Mouse (Mus musculus): ENCODE results near the gene Ubr7. TPM values are rescaled to one million over a fixed set of nuclear protein-coding genes. Genes with fewer than 3 reads are reported as not detected.

The Ubr7 gene
- polyA plus RNA-seq, 1 experiment from 2014 or later = 16.3 TPM

DNA sequence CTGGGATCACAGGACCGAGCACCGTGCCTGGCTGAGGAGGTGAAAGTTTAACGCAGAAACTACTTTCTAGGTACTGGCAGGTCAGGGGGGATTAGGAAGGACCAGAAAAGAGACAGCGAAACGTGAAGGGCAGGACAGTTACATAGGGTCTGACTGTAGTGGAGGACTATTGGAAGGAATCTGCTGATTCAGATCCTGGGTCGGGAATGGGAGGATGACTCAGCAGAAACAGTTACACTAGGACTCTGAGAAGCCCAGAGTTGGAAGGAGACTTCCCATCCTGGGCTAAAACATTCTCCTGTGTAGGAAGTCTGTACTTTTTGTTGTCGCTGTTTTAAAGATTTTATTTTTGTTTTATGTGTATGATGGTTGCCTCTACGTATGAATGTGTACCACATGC is 13.8 kb downstream of the Ubr7 start:
- WGBS = 97% methylated on average over 8 of the region's 8 CpGs
- Histone ChIP-seq H3K9ac (ENCODE audit: low read depth, low read length) (no peak overlapping the region), H3K4me2 (replicated peaks; ENCODE audit: low read depth) (no peak overlapping the region), H3K4me3 (ENCODE audit: low read depth, low read length) (no peak overlapping the region), H3K27me3 (replicated peaks; ENCODE audit: control insufficient read depth, insufficient read depth, low read length) (no peaks in the 10 kb centered on the region), H3K4me1 (replicated peaks; ENCODE audit: control insufficient read depth, insufficient read depth, low read length) (no peaks in the 10 kb centered on the region), H3K36me3 (ENCODE audit: control insufficient read depth, insufficient read depth) (peaks cover 82% of the 10 kb centered on the region), H3K27ac (ENCODE audit: low read depth, low read length) (peak overlapping the region; percentile 41; the same call in 1 of the 2 replicates), H3K9me3 (ENCODE audit: control insufficient read depth) (no peaks in the 10 kb centered on the region)
- TF ChIP-seq CTCF (IDR thresholded peaks at IDR 0.05; ENCODE audit: low read depth) = no peak
- ATAC-seq = no peak

DNA sequence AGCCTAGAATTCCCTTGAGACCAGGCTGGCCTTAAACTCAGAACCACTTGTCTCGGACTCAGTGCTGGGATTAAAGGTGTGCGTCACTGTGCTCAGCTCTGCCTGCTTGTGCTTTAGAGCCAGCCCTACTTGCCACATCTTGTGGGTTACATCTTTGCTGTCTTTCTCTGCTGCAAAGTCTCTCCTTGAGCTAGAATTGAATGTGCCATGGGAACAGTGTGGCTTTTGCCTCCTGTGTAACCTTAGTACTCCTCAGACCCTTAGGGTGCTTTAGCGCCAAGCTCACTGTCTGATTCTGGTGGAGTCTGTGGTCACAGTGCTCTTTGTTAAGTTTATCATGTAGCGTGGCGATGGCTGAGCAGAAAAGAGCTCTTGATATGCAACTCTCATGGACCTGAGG is 14.9 kb downstream of the Ubr7 start:
- Histone ChIP-seq H3K4me2 (replicated peaks; ENCODE audit: low read depth) (no peak overlapping the region), H3K4me3 (ENCODE audit: low read depth, low read length) (no peak overlapping the region), H3K27me3 (replicated peaks; ENCODE audit: control insufficient read depth, insufficient read depth, low read length) (no peaks in the 10 kb centered on the region), H3K9ac (ENCODE audit: low read depth, low read length) (no peak overlapping the region), H3K9me3 (ENCODE audit: control insufficient read depth) (no peaks in the 10 kb centered on the region), H3K4me1 (replicated peaks; ENCODE audit: control insufficient read depth, insufficient read depth, low read length) (no peaks in the 10 kb centered on the region), H3K27ac (ENCODE audit: low read depth, low read length) (no peak overlapping the region), H3K36me3 (ENCODE audit: control insufficient read depth, insufficient read depth) (peaks cover 80% of the 10 kb centered on the region)
- TF ChIP-seq CTCF (IDR thresholded peaks at IDR 0.05; ENCODE audit: low read depth) = no peak
- ATAC-seq = no peak
- 92% methylated on average over 5 of the region's 5 CpGs for WGBS

DNA sequence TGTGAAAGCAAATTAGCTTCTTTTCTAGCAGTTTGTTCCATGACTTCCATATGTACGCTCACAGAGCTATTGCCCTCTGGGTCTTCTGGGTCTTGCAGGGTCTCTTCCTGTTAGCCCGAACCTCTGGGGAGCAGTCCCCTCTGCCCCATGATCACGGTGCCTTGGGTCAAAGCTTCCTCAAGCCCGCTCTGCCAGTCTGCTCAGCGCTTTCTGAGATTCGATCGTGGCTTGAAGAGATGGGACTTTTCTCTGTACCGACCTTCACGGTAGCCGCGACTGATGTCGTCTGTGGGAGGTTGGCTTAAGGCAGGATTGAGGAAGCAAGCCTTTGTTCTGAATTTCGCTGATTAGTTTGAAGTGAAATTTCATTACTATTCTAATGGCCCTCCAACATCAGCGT is 18.3 kb downstream of the Ubr7 start:
- H3K36me3 ChIP-seq (ENCODE audit: control insufficient read depth, insufficient read depth) = peaks cover 59% of the 10 kb centered on the region
- no peaks in the 10 kb centered on the region for H3K4me1 ChIP-seq (replicated peaks; ENCODE audit: control insufficient read depth, insufficient read depth, low read length)
- H3K9me3 ChIP-seq (ENCODE audit: control insufficient read depth) = no peaks in the 10 kb centered on the region
- no peak overlapping the region for H3K4me3 ChIP-seq (ENCODE audit: low read depth, low read length)
- 94% methylated on average over 14 of the region's 14 CpGs for WGBS
- H3K27ac ChIP-seq (ENCODE audit: low read depth, low read length) = no peak overlapping the region
- no peak overlapping the region for H3K4me2 ChIP-seq (replicated peaks; ENCODE audit: low read depth)
- TF ChIP-seq CTCF (IDR thresholded peaks at IDR 0.05; ENCODE audit: low read depth) = no peak
- ATAC-seq = no peak
- H3K27me3 ChIP-seq (replicated peaks; ENCODE audit: control insufficient read depth, insufficient read depth, low read length) = no peaks in the 10 kb centered on the region
- no peak overlapping the region for H3K9ac ChIP-seq (ENCODE audit: low read depth, low read length)

DNA sequence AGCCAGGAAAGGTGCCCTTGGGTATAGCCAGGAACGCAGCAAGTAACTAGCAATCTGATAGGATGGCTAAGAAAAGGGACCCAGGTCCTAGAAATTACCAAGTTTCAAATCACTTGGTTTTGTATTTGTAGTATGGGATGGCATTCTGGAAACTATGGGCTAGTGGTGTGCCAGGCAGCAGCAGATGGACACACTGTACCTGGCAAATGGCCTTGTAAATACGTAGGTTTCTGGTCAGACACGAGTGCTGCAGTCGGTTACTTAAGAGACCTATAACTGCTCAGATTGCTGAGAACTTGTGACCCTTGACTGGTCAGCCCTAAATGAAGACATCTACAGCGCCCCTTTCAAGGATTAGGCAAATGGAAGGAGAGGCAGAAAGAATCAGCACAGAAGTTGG is 20.4 kb downstream of the Ubr7 start:
- Histone ChIP-seq H3K4me3 (ENCODE audit: low read depth, low read length) (no peak overlapping the region), H3K9ac (ENCODE audit: low read depth, low read length) (no peak overlapping the region), H3K27me3 (replicated peaks; ENCODE audit: control insufficient read depth, insufficient read depth, low read length) (no peaks in the 10 kb centered on the region), H3K9me3 (ENCODE audit: control insufficient read depth) (no peaks in the 10 kb centered on the region), H3K4me2 (replicated peaks; ENCODE audit: low read depth) (no peak overlapping the region), H3K27ac (ENCODE audit: low read depth, low read length) (no peak overlapping the region), H3K36me3 (ENCODE audit: control insufficient read depth, insufficient read depth) (peaks cover 42% of the 10 kb centered on the region), H3K4me1 (replicated peaks; ENCODE audit: control insufficient read depth, insufficient read depth, low read length) (no peaks in the 10 kb centered on the region)
- WGBS = 81% methylated on average over 5 of the region's 5 CpGs
- no peak for TF ChIP-seq CTCF (IDR thresholded peaks at IDR 0.05; ENCODE audit: low read depth)
- no peak for ATAC-seq

DNA sequence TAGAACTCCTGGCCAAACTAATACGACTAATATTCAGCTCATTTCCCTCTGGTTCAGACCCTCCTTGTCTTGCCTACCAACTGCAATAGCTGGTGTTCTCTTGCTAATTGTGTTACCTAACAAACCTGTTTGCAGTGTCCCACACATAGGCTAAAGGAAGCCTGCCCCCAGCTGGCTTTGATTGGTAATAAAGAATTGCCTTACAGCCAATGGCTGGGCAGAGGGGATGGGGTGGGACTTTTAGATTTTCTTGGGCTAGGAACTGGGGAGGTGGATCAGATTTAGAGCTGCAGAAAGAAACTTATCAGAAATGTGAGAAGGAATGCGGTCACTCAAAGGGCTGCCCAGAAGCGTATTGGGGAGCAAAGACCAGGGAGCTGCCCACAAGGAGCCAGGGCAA is 21.7 kb downstream of the Ubr7 start:
- 52% methylated on average over 3 of the region's 3 CpGs for WGBS
- Histone ChIP-seq H3K9ac (ENCODE audit: low read depth, low read length) (no peak overlapping the region), H3K27me3 (replicated peaks; ENCODE audit: control insufficient read depth, insufficient read depth, low read length) (no peaks in the 10 kb centered on the region), H3K9me3 (ENCODE audit: control insufficient read depth) (no peaks in the 10 kb centered on the region), H3K27ac (ENCODE audit: low read depth, low read length) (no peak overlapping the region), H3K4me3 (ENCODE audit: low read depth, low read length) (no peak overlapping the region), H3K36me3 (ENCODE audit: control insufficient read depth, insufficient read depth) (peaks cover 42% of the 10 kb centered on the region), H3K4me2 (replicated peaks; ENCODE audit: low read depth) (no peak overlapping the region), H3K4me1 (replicated peaks; ENCODE audit: control insufficient read depth, insufficient read depth, low read length) (no peaks in the 10 kb centered on the region)
- TF ChIP-seq CTCF (IDR thresholded peaks at IDR 0.05; ENCODE audit: low read depth) = peak; percentile 53
- peak; percentile 56; the same call in 1 of the 2 replicates for ATAC-seq

DNA sequence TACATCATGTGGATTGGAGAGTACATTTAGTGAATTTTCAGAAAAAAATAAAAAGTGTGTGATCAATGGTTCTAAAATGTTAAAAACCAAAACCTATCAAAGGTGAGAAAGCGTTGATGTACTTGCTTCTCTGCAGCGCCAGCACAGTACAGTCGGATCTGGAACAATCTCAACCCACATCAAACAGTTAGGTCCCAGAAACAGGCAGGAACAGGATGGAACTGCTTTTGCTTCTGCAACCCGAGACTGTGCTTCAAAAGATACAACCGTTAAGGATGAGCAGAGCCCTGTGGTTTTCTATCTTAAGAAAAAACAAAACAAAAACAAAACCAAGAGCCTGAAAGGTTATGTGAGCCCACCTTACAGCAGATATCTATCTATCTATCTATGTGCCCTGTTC is 25.1 kb downstream of the Ubr7 start:
- Histone ChIP-seq H3K4me3 (ENCODE audit: low read depth, low read length) (no peak overlapping the region), H3K9me3 (ENCODE audit: control insufficient read depth) (no peaks in the 10 kb centered on the region), H3K27me3 (replicated peaks; ENCODE audit: control insufficient read depth, insufficient read depth, low read length) (no peaks in the 10 kb centered on the region), H3K27ac (ENCODE audit: low read depth, low read length) (no peak overlapping the region), H3K9ac (ENCODE audit: low read depth, low read length) (no peak overlapping the region), H3K36me3 (ENCODE audit: control insufficient read depth, insufficient read depth) (peaks cover 47% of the 10 kb centered on the region), H3K4me2 (replicated peaks; ENCODE audit: low read depth) (no peak overlapping the region), H3K4me1 (replicated peaks; ENCODE audit: control insufficient read depth, insufficient read depth, low read length) (no peaks in the 10 kb centered on the region)
- 91% methylated on average over 5 of the region's 5 CpGs for WGBS
- no peak for TF ChIP-seq CTCF (IDR thresholded peaks at IDR 0.05; ENCODE audit: low read depth)
- ATAC-seq = no peak
